Mouse (Mus musculus): ENCODE measurements around the gene Hes6. TPM values are rescaled to one million over a fixed set of nuclear protein-coding genes. Genes with fewer than 3 reads are reported as not detected.

The Hes6 gene
- polyA plus RNA-seq, 2 experiments, result 82.8 to 91.0 TPM

DNA sequence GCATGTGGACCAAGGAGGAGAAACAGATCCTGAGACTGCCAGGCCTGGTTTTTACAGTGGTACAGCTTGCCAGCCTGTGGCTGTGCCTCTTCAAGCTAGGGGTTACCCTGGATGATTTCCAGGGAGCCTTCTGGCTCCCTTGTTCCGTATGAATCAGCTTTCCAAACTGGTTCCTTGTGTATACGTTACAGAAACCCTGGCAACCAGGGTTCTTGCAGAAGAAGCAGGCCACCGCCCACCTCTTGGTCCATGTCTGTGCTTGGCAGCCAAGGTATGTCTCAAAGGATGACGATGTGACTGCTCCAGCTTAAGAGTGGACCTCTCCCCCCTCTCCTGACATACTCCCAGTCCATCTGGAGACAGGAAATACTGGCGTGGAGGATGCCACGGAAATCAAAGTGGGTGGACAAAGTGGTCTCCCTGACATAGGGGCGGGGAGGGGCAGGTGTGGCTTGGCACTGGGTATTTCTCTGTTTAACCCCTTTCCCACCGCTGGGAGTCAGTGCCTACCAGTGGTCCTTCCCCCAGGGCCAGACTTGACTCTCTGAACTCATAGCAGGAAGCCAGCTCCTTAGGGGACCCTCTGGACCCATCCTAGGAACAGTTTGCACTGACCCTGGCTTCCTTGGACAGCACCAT is 44.5 kb upstream of the Hes6 start:
- H3K9me3 ChIP-seq (ENCODE audit: control insufficient read depth, low read length), result no peaks in the 10 kb centered on the region
- H3K9ac ChIP-seq (ENCODE audit: low read depth, low read length, severe bottlenecking), result peak overlapping the region; percentile 58
- H3K27me3 ChIP-seq (ENCODE audit: control insufficient read depth, insufficient read depth, low read length), result no peaks in the 10 kb centered on the region
- 18% methylated on average over 8 of the region's 8 CpGs for WGBS
- peak overlapping the region; percentile 76 for H3K4me3 ChIP-seq (replicated peaks; ENCODE audit: low read length)
- ATAC-seq (ENCODE audit: low FRiP score, low read depth) (no peak), DNase-seq (ENCODE audit: low spot score) (peak; percentile 77)
- H3K4me2 ChIP-seq (replicated peaks; ENCODE audit: low read depth, low read length, severe bottlenecking), result peak overlapping the region; percentile 85
- H3K27ac ChIP-seq (replicated peaks; ENCODE audit: low read depth, low read length), result no peak overlapping the region
- no peaks in the 10 kb centered on the region for H3K36me3 ChIP-seq (ENCODE audit: control insufficient read depth, insufficient read depth, low read length)
- peaks cover 33% of the 10 kb centered on the region for H3K4me1 ChIP-seq (ENCODE audit: control insufficient read depth, insufficient read depth, low read length)
- no peak for TF ChIP-seq POLR2A (IDR thresholded peaks at IDR 0.05; ENCODE audit: borderline replicate concordance, extremely low read depth, insufficient read depth, insufficient read length)

DNA sequence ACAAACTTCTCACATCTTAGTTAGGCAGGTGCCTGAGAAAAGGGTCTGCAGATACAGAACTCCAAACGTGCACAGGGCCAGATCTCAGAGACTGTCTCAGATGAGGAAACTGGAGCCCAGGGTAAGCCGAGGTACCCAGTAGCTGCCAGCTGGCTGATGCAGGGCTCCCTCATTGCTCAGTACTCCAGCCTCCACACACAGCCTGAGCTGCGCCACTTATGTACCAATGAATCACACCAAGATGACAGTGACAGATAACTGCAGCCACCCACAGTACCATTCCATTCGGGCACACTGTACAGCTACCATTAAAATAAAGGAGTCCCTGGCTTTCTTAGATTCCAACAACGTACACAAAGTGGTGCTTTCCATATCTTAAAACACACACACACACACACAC is 43.9 kb upstream of the Hes6 start:
- 67% methylated on average over 5 of the region's 5 CpGs for WGBS
- H3K4me2 ChIP-seq (replicated peaks; ENCODE audit: low read depth, low read length, severe bottlenecking), result peak overlapping the region; percentile 85
- no peak overlapping the region for H3K9ac ChIP-seq (ENCODE audit: low read depth, low read length, severe bottlenecking)
- no peaks in the 10 kb centered on the region for H3K27me3 ChIP-seq (ENCODE audit: control insufficient read depth, insufficient read depth, low read length)
- DNase-seq (ENCODE audit: low spot score), result no peak
- no peaks in the 10 kb centered on the region for H3K9me3 ChIP-seq (ENCODE audit: control insufficient read depth, low read length)
- H3K36me3 ChIP-seq (ENCODE audit: control insufficient read depth, insufficient read depth, low read length), result no peaks in the 10 kb centered on the region
- H3K27ac ChIP-seq (replicated peaks; ENCODE audit: low read depth, low read length), result no peak overlapping the region
- TF ChIP-seq POLR2A (IDR thresholded peaks at IDR 0.05; ENCODE audit: borderline replicate concordance, extremely low read depth, insufficient read depth, insufficient read length), result no peak
- no peak overlapping the region for H3K4me3 ChIP-seq (replicated peaks; ENCODE audit: low read length)
- no peak for ATAC-seq (ENCODE audit: low FRiP score, low read depth)
- peaks cover 33% of the 10 kb centered on the region for H3K4me1 ChIP-seq (ENCODE audit: control insufficient read depth, insufficient read depth, low read length)

DNA sequence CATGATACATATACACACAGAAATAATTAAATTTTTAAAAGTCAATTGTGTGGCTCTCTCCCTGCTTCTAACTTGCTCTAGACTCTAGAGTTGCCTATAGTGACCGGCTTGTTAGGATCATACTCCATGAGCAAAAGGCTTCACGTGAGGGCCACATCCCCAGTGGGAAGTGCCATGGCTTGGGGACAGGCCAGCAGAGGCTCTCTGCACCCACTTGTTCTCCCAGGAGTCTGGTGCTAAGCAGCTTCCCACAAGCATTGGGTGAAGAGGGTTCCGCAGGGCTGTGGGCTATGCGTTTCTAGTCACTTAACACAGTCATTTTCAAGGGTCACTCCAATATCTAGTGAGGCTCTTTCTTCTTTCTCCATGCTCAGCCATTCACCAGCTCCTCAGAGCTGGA is 43.3 kb upstream of the Hes6 start:
- Histone ChIP-seq H3K9ac (ENCODE audit: low read depth, low read length, severe bottlenecking) (no peak overlapping the region), H3K4me3 (replicated peaks; ENCODE audit: low read length) (no peak overlapping the region), H3K27ac (replicated peaks; ENCODE audit: low read depth, low read length) (no peak overlapping the region), H3K4me2 (replicated peaks; ENCODE audit: low read depth, low read length, severe bottlenecking) (no peak overlapping the region), H3K27me3 (ENCODE audit: control insufficient read depth, insufficient read depth, low read length) (no peaks in the 10 kb centered on the region), H3K36me3 (ENCODE audit: control insufficient read depth, insufficient read depth, low read length) (no peaks in the 10 kb centered on the region), H3K9me3 (ENCODE audit: control insufficient read depth, low read length) (no peaks in the 10 kb centered on the region), H3K4me1 (ENCODE audit: control insufficient read depth, insufficient read depth, low read length) (peaks cover 33% of the 10 kb centered on the region)
- 91% methylated on average over 4 of the region's 4 CpGs for WGBS
- TF ChIP-seq POLR2A (IDR thresholded peaks at IDR 0.05; ENCODE audit: borderline replicate concordance, extremely low read depth, insufficient read depth, insufficient read length), result no peak
- ATAC-seq (ENCODE audit: low FRiP score, low read depth) (no peak), DNase-seq (ENCODE audit: low spot score) (no peak)

DNA sequence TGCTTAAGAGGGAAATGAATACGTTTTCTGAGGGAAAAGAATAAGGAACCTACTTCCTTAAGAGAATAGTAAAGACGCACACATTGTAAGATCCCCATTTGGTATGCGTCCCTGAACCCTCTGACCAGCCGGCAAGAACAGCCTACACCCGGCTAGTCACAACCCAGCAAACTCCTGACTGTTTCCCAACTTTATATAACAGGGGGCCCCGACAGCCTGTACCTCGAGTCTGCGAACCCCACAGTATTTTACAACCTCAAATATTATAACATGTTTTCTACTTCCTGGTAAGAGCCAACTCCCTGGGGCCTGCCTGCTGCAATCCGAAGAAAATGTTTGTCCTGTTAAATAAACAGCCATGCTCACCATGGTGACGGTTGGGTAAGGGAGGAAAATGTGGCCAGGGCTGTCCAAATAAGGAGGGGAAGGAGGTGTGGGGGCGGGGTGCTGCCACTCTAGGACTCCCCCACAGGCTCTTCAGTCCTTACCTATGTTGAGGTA is 42.5 kb upstream of the Hes6 start:
- DNase-seq (ENCODE audit: low spot score) (peak; percentile 52), ATAC-seq (ENCODE audit: low FRiP score, low read depth) (no peak)
- H3K4me1 ChIP-seq (ENCODE audit: control insufficient read depth, insufficient read depth, low read length), result peaks cover 33% of the 10 kb centered on the region
- H3K4me2 ChIP-seq (replicated peaks; ENCODE audit: low read depth, low read length, severe bottlenecking), result peak overlapping the region; percentile 23
- no peak overlapping the region for H3K4me3 ChIP-seq (replicated peaks; ENCODE audit: low read length)
- WGBS, result 35% methylated on average over 11 of the region's 11 CpGs
- no peaks in the 10 kb centered on the region for H3K9me3 ChIP-seq (ENCODE audit: control insufficient read depth, low read length)
- H3K27ac ChIP-seq (replicated peaks; ENCODE audit: low read depth, low read length), result peak overlapping the region; percentile 38; the same call in 1 of the 2 replicates
- no peaks in the 10 kb centered on the region for H3K36me3 ChIP-seq (ENCODE audit: control insufficient read depth, insufficient read depth, low read length)
- H3K9ac ChIP-seq (ENCODE audit: low read depth, low read length, severe bottlenecking), result peak overlapping the region; percentile 28; the same call in 1 of the 2 replicates
- TF ChIP-seq POLR2A (IDR thresholded peaks at IDR 0.05; ENCODE audit: borderline replicate concordance, extremely low read depth, insufficient read depth, insufficient read length), result no peak
- H3K27me3 ChIP-seq (ENCODE audit: control insufficient read depth, insufficient read depth, low read length), result no peaks in the 10 kb centered on the region

DNA sequence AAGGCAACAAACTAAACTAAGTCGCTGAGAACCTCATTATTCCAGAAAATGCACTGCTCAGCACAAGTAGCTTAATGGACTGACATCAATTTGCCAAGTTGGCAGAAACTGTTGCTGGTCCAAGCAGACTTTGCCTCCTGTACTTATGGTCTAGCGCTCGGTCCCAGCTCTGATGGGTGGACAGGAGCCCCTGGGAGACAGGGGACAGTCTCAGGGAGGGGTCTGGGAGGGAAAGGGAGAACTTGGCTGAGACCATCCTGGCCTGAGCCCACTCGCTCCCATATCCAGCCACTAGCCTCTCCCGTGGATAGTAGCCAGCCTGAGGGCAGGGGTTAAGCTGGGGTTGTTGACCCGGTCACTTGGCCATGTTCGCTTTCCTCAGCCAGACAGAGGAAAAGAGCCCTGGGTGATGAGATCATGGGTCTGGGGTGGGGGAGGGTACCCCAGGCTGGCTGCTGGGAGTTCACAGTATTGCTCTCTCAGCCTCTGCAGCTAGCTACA is 41.9 kb upstream of the Hes6 start:
- no peaks in the 10 kb centered on the region for H3K9me3 ChIP-seq (ENCODE audit: control insufficient read depth, low read length)
- no peak overlapping the region for H3K4me3 ChIP-seq (replicated peaks; ENCODE audit: low read length)
- DNase-seq (ENCODE audit: low spot score) (no peak), ATAC-seq (ENCODE audit: low FRiP score, low read depth) (no peak)
- H3K27ac ChIP-seq (replicated peaks; ENCODE audit: low read depth, low read length), result 0 out of 2 replicates have a peak overlapping the region, but pooled peaks have one; percentile 38
- no peaks in the 10 kb centered on the region for H3K36me3 ChIP-seq (ENCODE audit: control insufficient read depth, insufficient read depth, low read length)
- no peak for TF ChIP-seq POLR2A (IDR thresholded peaks at IDR 0.05; ENCODE audit: borderline replicate concordance, extremely low read depth, insufficient read depth, insufficient read length)
- H3K9ac ChIP-seq (ENCODE audit: low read depth, low read length, severe bottlenecking), result no peak overlapping the region
- 33% methylated on average over 7 of the region's 7 CpGs for WGBS
- no peaks in the 10 kb centered on the region for H3K27me3 ChIP-seq (ENCODE audit: control insufficient read depth, insufficient read depth, low read length)
- peaks cover 33% of the 10 kb centered on the region for H3K4me1 ChIP-seq (ENCODE audit: control insufficient read depth, insufficient read depth, low read length)
- H3K4me2 ChIP-seq (replicated peaks; ENCODE audit: low read depth, low read length, severe bottlenecking), result peak overlapping the region; percentile 23

Measured in limb, embryonic 14.5 days (tissue).